In genomic region chr9:46319886-46320285, GRCm38 (mm10) we compare ENCODE assay signal across 12 mouse cellular contexts. TPM values are rescaled to one million over a fixed set of nuclear protein-coding genes. Genes with fewer than 3 reads are reported as not detected.
"Had no signal": no experiment of that assay in that cellular context is flagged by ENCODE, and none has a peak within 500 bp of the region (broad histone marks: within the 10 kb centered on the region; RNA-seq: fewer than 3 reads in every experiment).

Gene 4931429L15Rik (minus strand): TSS chr9:46319986.

RNA-seq across cellular contexts. Expression of gene 4931429L15Rik, which starts in this region (rescaled TPM):
- polyA plus RNA-seq: neural tube, embryonic 12.5 days; neural tube, embryonic 13.5 days; neural tube, embryonic 14.5 days; neural tube, embryonic 15.5 days; small intestine, adult 2 months; spleen, adult 2 months; stomach, embryonic 14.5 days; stomach, embryonic 15.5 days; stomach, embryonic 16.5 days; stomach, postnatal 0 days; thymus, postnatal 0 days; urinary bladder, adult 2 months had no signal
